Mouse (Mus musculus) gastrocnemius, postnatal 36 days (tissue): Measurements from ENCODE around the gene Gm3776. TPM values are rescaled to one million over a fixed set of nuclear protein-coding genes. Genes with fewer than 3 reads are reported as not detected.
"Not testable (repeated sequence)": the region's sequence is repeated elsewhere in the genome, so short reads cannot be mapped to it uniquely, and the experiment has no call there.

Experiments
- DNase-seq, 2 experiments: peaks; one replicate each; pipeline ENCODE4 v3.0.0; 2022
- intact Hi-C: fragments of 180-260 bp; cut with DNase I; formaldehyde crosslinking; loops from one replicate; pipeline ENCODE4 v1.15.1; 2025
- total RNA-seq, 2 experiments: library from RNA; stranded (reverse); gene quantifications; 2 replicates each; pipeline ENCODE4 v1.2.3; 2021

Gene Gm3776
- total RNA-seq, 2 experiments from 2014 or later = not detected

DNA sequence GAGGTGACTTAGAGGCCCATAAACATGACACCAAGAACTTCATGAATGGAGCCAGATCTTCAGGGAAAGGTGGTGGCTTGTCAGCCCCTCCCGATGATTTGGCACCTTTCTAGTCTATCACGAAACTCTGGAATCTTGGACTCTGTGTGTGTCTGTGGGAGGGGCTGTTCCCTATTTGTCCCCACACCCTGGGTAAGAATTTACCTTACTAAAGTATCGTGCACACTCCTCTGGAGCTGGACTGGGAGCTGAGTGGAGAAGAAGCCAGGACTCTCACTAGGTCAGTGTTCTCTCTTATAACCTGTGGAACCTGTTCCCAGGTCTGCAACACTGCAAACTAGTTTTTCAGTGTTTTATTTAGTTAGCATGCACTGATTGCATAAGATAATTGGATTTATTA lies 32.8 kb downstream of the Gm3776 start, which contains the start of gene Gm10639:
Gene Gm10639 (plus strand): TSS at position 201 of the 400 bp plus-strand sequence.
- DNase-seq, intact Hi-C loops: not testable (repeated sequence)

DNA sequence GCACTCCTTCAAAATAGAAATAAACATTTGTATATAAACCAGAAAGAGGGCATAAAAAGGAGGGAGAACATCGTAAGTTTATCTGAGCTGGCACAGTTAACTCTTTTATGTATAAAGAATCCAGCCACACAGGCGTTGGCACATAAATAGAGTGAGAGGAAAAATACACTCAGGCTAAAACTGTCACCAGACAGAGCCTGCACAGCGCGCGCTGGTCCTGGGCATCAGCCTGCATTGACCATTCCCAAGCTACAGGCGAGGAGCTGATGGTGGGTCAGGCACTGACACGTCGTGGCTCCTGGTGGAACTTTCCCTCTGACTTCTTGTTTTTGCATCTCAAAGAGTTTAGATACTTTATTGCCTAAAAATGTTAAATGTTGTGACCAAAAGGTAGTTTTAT lies 35.5 kb downstream of the Gm3776 start:
- intact Hi-C loops, DNase-seq: not testable (repeated sequence)

DNA sequence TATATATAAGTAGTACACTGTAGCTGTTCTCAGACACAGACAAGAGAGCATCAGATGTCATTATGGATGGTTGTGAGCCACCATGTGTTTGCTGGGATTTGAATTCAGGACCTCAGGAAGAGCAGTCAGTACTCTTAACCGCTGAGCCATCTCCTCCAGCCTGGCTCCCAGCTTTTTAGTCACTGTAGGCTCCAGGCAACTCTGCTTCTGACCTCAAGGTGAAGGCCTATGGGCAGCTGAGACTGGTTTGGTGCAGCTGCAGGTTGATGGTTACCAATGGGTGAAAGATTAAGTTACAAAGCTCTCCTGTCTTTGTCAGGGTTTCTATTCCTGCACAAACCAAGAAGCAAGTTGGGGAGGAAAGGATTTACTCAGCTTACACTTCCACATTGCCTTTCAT lies 36.8 kb downstream of the Gm3776 start:
- intact Hi-C loops = not testable (repeated sequence)

DNA sequence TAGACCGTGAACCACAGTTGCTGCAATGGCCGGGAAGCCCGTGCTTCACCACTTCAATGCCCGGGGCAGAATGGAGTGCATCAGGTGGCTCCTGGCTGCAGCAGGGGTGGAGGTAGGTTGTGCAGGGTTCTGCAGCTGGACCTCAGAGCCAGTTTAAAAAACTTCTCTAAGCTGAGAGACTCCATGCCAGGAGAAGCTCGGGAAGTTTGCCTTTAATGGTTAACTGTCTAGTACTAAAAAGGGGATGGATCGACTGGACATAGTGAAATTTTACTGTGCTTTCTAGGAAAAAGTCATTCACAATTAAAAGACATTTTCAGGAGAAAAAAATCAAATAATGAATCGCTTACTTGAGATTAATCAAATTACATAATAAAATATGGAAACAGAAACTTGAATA lies 37.9 kb downstream of the Gm3776 start:
- DNase-seq, intact Hi-C loops: not testable (repeated sequence)

More for the DNA sequence above, 36.8 kb downstream of the Gm3776 start:
- not testable (repeated sequence) for DNase-seq

DNA sequence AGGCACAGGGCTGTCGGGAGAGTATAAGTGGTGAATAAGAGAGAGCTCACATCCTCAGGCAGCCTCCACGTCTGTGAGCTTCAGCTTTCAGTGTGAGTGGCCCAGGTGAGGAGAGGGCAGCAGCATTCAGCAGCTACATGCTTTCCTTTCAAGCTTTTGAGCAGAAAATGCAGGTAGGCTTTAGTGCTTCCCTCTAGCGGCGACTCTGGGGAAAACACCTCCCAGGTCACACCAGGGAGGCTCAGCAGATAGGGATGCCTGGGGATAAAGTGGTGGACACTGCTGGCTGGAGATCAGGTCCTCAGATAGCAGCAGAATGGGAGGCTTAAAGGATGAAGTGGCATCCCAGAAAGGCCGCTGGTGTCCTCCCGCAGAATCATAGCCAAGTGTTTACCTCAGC lies 39.2 kb downstream of the Gm3776 start:
- peak in 1 of 2 experiments; percentile 17 for DNase-seq
- intact Hi-C loops = not testable (repeated sequence)

DNA sequence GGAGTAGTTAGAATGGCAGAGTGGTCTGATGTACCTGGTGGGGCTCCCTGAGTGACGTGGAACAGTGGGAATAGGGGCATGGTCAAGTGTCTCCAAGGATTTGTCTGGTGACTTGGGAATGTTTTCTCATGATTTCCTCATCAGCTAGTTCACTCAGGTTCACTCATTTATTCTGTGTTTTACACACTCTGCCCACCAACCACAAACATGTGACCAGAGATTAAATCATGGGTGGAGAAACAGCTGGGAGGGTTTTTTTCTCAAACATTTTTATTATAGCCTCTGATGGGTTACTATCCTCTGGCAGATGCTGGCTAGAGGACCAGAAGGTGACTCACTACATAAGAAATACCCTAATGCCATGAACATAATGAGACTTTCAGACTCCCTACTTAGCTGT lies 41.3 kb downstream of the Gm3776 start:
- intact Hi-C loops = no loop called here
- no peak for DNase-seq

DNA sequence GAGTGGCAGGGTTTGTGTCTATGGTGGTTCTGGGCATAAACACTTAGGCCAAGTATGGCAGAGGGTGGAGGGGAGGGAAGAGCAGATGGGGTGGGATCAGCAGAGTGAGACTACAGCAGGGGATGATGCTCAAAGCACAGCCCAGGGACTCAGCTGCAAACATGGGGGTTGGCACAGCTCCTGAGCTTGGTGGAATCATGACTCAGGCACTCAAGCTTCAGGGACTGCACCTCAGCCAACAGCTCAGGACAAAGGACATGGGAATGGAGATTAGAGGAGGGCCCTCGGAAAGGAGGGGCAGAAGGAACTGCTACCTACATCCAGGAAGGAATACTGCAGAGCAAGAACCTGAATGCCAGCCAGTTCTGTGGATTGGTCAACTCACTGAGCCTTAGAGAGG lies 42.2 kb downstream of the Gm3776 start:
- intact Hi-C loops, DNase-seq: not testable (repeated sequence)

DNA sequence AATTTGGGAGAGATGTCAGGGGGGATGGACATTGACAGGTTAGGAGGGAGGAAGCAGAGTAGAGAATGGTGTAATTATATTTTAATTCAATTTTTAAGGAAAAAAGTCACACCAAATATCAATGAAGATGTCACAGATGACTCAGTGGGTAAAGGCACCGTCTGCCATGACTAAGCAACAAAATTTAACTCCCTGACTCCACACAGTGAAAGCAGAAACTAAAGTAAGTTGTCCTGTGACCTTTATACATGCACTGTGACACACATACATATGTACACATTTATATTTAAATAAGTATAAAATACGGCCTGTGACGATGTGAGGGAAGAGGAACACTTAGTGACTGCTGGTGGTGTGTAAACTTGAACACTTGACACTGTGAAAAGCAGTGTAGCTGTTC lies 51.2 kb downstream of the Gm3776 start:
- DNase-seq, intact Hi-C loops: not testable (repeated sequence)

DNA sequence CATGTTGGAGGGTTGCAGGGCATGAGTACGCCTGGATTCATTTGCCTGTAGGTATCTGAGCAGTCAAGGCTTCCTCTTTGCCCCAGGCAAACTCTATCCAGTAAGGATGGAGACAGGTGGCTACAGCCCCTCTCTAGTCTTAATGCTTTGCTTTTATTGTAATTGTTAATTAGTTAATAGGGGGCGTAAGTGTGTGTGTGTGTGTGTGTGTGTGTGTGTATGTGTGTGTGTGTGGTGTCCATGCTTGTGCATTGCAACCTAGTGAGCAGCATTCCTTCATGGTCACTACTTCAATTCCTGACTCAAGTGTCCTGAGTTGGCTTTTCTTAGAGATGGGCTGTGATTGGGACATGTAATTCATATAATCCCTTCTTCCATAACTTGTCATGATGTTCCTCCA lies 57.8 kb downstream of the Gm3776 start, which contains the start of gene Omt2a:
Gene Omt2a (minus strand): TSS at position 101 of the 400 bp plus-strand sequence.
- no peak for DNase-seq
- intact Hi-C loops = no loop called here

Other genes with a start within 250 kb of the Gm3776 start
- gene Gcm1, start 205.2 kb upstream of the Gm3776 start, total RNA-seq = not detected
- gene Fbxo9, start 148.1 kb upstream of the Gm3776 start, total RNA-seq = 10 to 100 TPM; 52.0 to 62.9 TPM
- 1 to 10 TPM; 5.4 to 7.5 TPM for gene Ick, start 147.9 kb upstream of the Gm3776 start, total RNA-seq
- 10 to 100 TPM; 10.8 to 14.3 TPM for gene Gsta4, start 74.4 kb upstream of the Gm3776 start, total RNA-seq
- not detected for gene Gsta1, start 26.5 kb upstream of the Gm3776 start, total RNA-seq
- gene Gm10639, start 32.8 kb downstream of the Gm3776 start, total RNA-seq = not detected
- not detected for gene Omt2a, start 57.7 kb downstream of the Gm3776 start, total RNA-seq
- gene Omt2b, start 70.5 kb downstream of the Gm3776 start, total RNA-seq = not detected
- gene Gsta2, start 98.7 kb downstream of the Gm3776 start, total RNA-seq = not detected
- not detected for gene Dppa5a, start 111.0 kb downstream of the Gm3776 start, total RNA-seq
- not detected for gene Ooep, start 121.6 kb downstream of the Gm3776 start, total RNA-seq
- gene Ddx43, start 138.6 kb downstream of the Gm3776 start, total RNA-seq = not detected
- gene Cgas, start 186.1 kb downstream of the Gm3776 start, total RNA-seq = under 1 TPM in 1 of 2 experiments, not detected in 1; 0.17 TPM
- gene Mto1, start 191.1 kb downstream of the Gm3776 start, total RNA-seq = 10 to 100 TPM; 17.6 to 21.4 TPM
- gene Gm17324, start 191.7 kb downstream of the Gm3776 start, total RNA-seq = not detected
- gene Eef1a1, start 232.0 kb downstream of the Gm3776 start, total RNA-seq = 100 to 1,000 TPM; 496 to 538 TPM